Mouse (Mus musculus) kidney, adult 2 months (tissue): ENCODE data around the gene Fut11.

Experiments
- CTCF ChIP-seq: fragments of 200-500 bp; conservative IDR thresholded peaks from 2 replicates; pipeline ENCODE4 v1.5.1; 2011; ENCODE audit warnings: low read depth, mild to moderate bottlenecking, control low read depth, low read length, moderate library complexity, mixed read lengths; ENCODE audit not compliant: insufficient read depth, insufficient read length
- POLR2A ChIP-seq: fragments of 200-500 bp; IDR thresholded peaks from one replicate; pipeline ENCODE4 v1.6.1; 2011; ENCODE audit warnings: low read depth, low read length, control low read depth

GRCm38 (mm10) chr14:20701554-20701953 is 6.8 kb downstream of the Fut11 start:
- TF ChIP-seq CTCF (no peak), POLR2A (no peak)
